Mouse (Mus musculus): ENCODE measurements around the gene Coq9.

- TF ChIP-seq CTCF (IDR thresholded peaks at IDR 0.05; ENCODE audit: borderline replicate concordance, extremely low read depth, insufficient read depth, insufficient read length), result no peak
- no peak for TF ChIP-seq POLR2A (IDR thresholded peaks at IDR 0.05; ENCODE audit: borderline replicate concordance, extremely low read depth, insufficient read depth, insufficient read length, poor library complexity, severe bottlenecking)
Observed at GRCm38 (mm10) chr8:94804546-94805340, 33.4 kb upstream of the Coq9 start.
